Mouse (Mus musculus) gastrocnemius, postnatal 14 days (tissue): Measurements from ENCODE around the gene Slfn9. TPM values are rescaled to one million over a fixed set of nuclear protein-coding genes. Genes with fewer than 3 reads are reported as not detected.

ENCODE experiments used
- microRNA-seq, 2 experiments: library from miRNA; unstranded; fragments of <30 nt; microRNA quantifications; one replicate each; pipeline ENCODE4 v1.2.0; 2021
- total RNA-seq, 2 experiments: library from RNA; stranded (reverse); gene quantifications; 2 replicates each; pipeline ENCODE4 v1.2.3; 2021

Gene Slfn9
- total RNA-seq, 2 experiments from 2014 or later: 0.89 to 1.9 TPM

Small RNA genes lying within 50 kb of the gene (microRNA-seq; reads per million reads assigned to microRNA genes)
- 0 reads per million in 2 experiments for gene Gm27598
- 0 reads per million in 2 experiments for gene Mir7679

Other genes with a start within 250 kb of the Slfn9 start
- under 1 TPM; 0.16 to 0.29 TPM for gene Cct6b, start 227.5 kb downstream of the Slfn9 start, total RNA-seq
- 10 to 100 TPM; 13.6 to 14.6 TPM for gene Zfp830, start 227.5 kb downstream of the Slfn9 start, total RNA-seq
- gene Lig3, start 210.7 kb downstream of the Slfn9 start, total RNA-seq: 10 to 100 TPM; 13.3 to 16.8 TPM
- gene Rffl, start 120.6 kb downstream of the Slfn9 start, total RNA-seq: 1 to 10 TPM; 5.4 to 5.7 TPM
- gene Rad51d, start 101.2 kb downstream of the Slfn9 start, total RNA-seq: 1 to 10 TPM; 5.3 to 5.7 TPM
- not detected for gene Fndc8, start 99.7 kb downstream of the Slfn9 start, total RNA-seq
- 10 to 100 TPM in 1 of 2 experiments, 1 to 10 TPM in 1; 8.8 to 11.0 TPM for gene Nle1, start 83.4 kb downstream of the Slfn9 start, total RNA-seq
- 100 to 1,000 TPM; 106 to 108 TPM for gene Unc45b, start 81.3 kb downstream of the Slfn9 start, total RNA-seq
- gene Slfn5, start 40.5 kb downstream of the Slfn9 start, total RNA-seq: 10 to 100 TPM; 31.0 to 32.7 TPM
- under 1 TPM; 0.18 to 0.27 TPM for gene Slfn8, start 29.0 kb upstream of the Slfn9 start, total RNA-seq
- 1 to 10 TPM in 1 of 2 experiments, under 1 TPM in 1; 0.84 to 1.1 TPM for gene Slfn2, start 73.3 kb upstream of the Slfn9 start, total RNA-seq
- not detected for gene Slfn1, start 125.0 kb upstream of the Slfn9 start, total RNA-seq
- gene Slfn4, start 183.4 kb upstream of the Slfn9 start, total RNA-seq: under 1 TPM in 1 of 2 experiments, not detected in 1; 0.11 TPM
- gene Slfn3, start 199.5 kb upstream of the Slfn9 start, total RNA-seq: under 1 TPM; 0.66 to 0.96 TPM